Mouse (Mus musculus) lung, adult 2 months (tissue): ENCODE data around the gene Ptprg.

Experiments used
- CTCF ChIP-seq: fragments of 200-500 bp; IDR thresholded peaks from 2 replicates; pipeline ENCODE4 v1.5.1; 2011; ENCODE audit warnings: mild to moderate bottlenecking, low read length, control low read depth; ENCODE audit not compliant: insufficient read depth
- POLR2A ChIP-seq: fragments of 200-500 bp; IDR thresholded peaks from 2 replicates; pipeline ENCODE4 v1.6.1; 2011; ENCODE audit warnings: low read depth, mild to moderate bottlenecking, control low read depth, low read length, borderline replicate concordance; ENCODE audit errors: extremely low read depth

GRCm38 (mm10) chr14:11553273-11553665 is at the start of gene Ptprg:
- TF ChIP-seq CTCF (no peak), POLR2A (peak; percentile 72; the same call in 1 of the 2 replicates)
